Mouse (Mus musculus): Measurements from ENCODE around the gene Kif27. TPM values are rescaled to one million over a fixed set of nuclear protein-coding genes. Genes with fewer than 3 reads are reported as not detected.

Gene Kif27
- total and polyA plus RNA-seq, 2 experiments = under 0.01 TPM; not detected in 1

DNA sequence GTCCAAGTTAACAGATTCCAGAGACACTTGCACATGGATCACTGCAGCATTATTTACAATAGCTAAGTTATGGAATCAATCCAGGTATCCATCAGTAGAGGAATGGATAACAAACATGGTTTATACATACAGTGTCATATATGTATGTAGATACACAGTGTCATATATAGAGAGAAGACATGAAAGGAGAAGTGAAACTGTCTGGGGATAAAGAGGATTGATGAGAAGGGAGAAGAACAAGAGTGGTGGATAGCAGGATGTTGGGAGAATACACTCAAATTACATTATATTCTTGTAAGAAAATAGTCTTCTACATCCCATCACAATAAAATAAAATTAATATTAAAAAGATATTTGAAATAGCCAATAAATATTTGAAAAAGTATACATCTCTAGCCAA lies 5.9 kb downstream of the Kif27 start:
- Histone ChIP-seq H3K27ac (replicated peaks; ENCODE audit: insufficient read depth, low read depth, low read length) (no peak overlapping the region), H3K4me3 (ENCODE audit: insufficient read depth, low read depth, low read length) (no peak overlapping the region), H3K79me2 (ENCODE audit: control insufficient read depth, insufficient read depth, low read length) (no peaks in the 10 kb centered on the region), H3K4me1 (ENCODE audit: control insufficient read depth, insufficient read depth, low read length) (no peaks in the 10 kb centered on the region), H3K36me3 (ENCODE audit: control insufficient read depth, insufficient read depth, low read length) (no peaks in the 10 kb centered on the region), H3K9ac (ENCODE audit: low read depth, low read length) (no peak overlapping the region), H3K27me3 (ENCODE audit: control insufficient read depth, insufficient read depth, low read length) (no peaks in the 10 kb centered on the region)
- TF ChIP-seq CTCF (IDR thresholded peaks at IDR 0.05; ENCODE audit: low read depth, low read length) (no peak), POLR2A (IDR thresholded peaks at IDR 0.05; ENCODE audit: extremely low read depth, insufficient read depth, low read length) (no peak)
- DNase-seq (ENCODE audit: extremely low read depth, low read depth, low spot score) = no peak

GRCm38 (mm10) chr13:58350606-58351005 lies 8.3 kb downstream of the Kif27 start:
- Histone ChIP-seq H3K4me1 (ENCODE audit: control insufficient read depth, insufficient read depth, low read length) (no peaks in the 10 kb centered on the region), H3K27ac (replicated peaks; ENCODE audit: insufficient read depth, low read depth, low read length) (no peak overlapping the region), H3K4me3 (ENCODE audit: insufficient read depth, low read depth, low read length) (no peak overlapping the region), H3K36me3 (ENCODE audit: control insufficient read depth, insufficient read depth, low read length) (no peaks in the 10 kb centered on the region), H3K9ac (ENCODE audit: low read depth, low read length) (no peak overlapping the region), H3K79me2 (ENCODE audit: control insufficient read depth, insufficient read depth, low read length) (no peaks in the 10 kb centered on the region), H3K27me3 (ENCODE audit: control insufficient read depth, insufficient read depth, low read length) (no peaks in the 10 kb centered on the region)
- 23% methylated on average over 4 of the region's 4 CpGs for WGBS
- TF ChIP-seq CTCF (IDR thresholded peaks at IDR 0.05; ENCODE audit: low read depth, low read length) (no peak), POLR2A (IDR thresholded peaks at IDR 0.05; ENCODE audit: extremely low read depth, insufficient read depth, low read length) (no peak)
- DNase-seq (ENCODE audit: extremely low read depth, low read depth, low spot score) = peak; percentile 41

DNA sequence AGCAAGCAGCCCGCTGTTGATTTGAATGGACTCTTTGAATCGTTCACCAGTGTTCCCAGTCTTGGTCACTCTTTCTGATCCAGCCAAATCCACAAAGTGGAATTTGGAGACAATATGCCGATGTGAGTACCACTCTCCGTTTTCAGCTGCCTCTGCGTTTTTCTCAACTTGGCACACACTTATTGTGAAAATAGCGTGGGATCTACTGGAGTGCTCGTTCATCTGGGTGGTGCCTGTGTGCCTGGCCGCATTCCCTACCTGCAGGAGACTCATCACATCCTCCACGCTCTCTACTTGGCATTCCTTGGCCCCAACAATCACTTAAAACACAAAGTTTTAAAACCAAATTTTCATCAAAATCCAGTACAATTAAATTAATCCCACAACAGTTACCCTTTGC lies 14.4 kb downstream of the Kif27 start:
- TF ChIP-seq POLR2A (IDR thresholded peaks at IDR 0.05; ENCODE audit: extremely low read depth, insufficient read depth, low read length) (no peak), CTCF (IDR thresholded peaks at IDR 0.05; ENCODE audit: low read depth, low read length) (no peak)
- Histone ChIP-seq H3K4me1 (ENCODE audit: control insufficient read depth, insufficient read depth, low read length) (no peaks in the 10 kb centered on the region), H3K79me2 (ENCODE audit: control insufficient read depth, insufficient read depth, low read length) (no peaks in the 10 kb centered on the region), H3K27ac (replicated peaks; ENCODE audit: insufficient read depth, low read depth, low read length) (no peak overlapping the region), H3K4me3 (ENCODE audit: insufficient read depth, low read depth, low read length) (no peak overlapping the region), H3K9ac (ENCODE audit: low read depth, low read length) (no peak overlapping the region), H3K36me3 (ENCODE audit: control insufficient read depth, insufficient read depth, low read length) (no peaks in the 10 kb centered on the region), H3K27me3 (ENCODE audit: control insufficient read depth, insufficient read depth, low read length) (no peaks in the 10 kb centered on the region)
- DNase-seq (ENCODE audit: extremely low read depth, low read depth, low spot score) = no peak
- 87% methylated on average over 9 of the region's 9 CpGs for WGBS

DNA sequence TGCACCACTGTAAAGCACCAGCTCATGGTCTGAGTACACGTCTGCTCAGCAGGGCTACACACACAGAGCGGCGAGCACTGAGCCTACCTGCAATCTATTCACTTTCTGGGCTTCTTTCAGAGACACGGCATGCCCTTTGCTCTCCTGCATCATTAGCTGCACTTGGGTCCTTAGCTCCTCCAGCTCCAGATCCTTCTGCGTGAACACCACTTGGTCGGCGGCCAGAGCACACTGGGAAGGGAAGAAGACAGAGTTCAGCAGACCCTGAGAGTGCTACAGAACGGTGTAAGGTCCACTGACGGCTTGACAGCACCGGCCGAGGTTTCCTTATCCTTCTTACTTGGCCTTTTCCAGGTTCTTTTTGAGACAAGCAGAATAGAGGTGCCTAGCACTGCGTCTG lies 21.5 kb downstream of the Kif27 start:
- no peaks in the 10 kb centered on the region for H3K4me1 ChIP-seq (ENCODE audit: control insufficient read depth, insufficient read depth, low read length)
- no peaks in the 10 kb centered on the region for H3K36me3 ChIP-seq (ENCODE audit: control insufficient read depth, insufficient read depth, low read length)
- no peak overlapping the region for H3K4me3 ChIP-seq (ENCODE audit: insufficient read depth, low read depth, low read length)
- no peak for DNase-seq (ENCODE audit: extremely low read depth, low read depth, low spot score)
- no peaks in the 10 kb centered on the region for H3K27me3 ChIP-seq (ENCODE audit: control insufficient read depth, insufficient read depth, low read length)
- H3K79me2 ChIP-seq (ENCODE audit: control insufficient read depth, insufficient read depth, low read length) = no peaks in the 10 kb centered on the region
- no peak overlapping the region for H3K9ac ChIP-seq (ENCODE audit: low read depth, low read length)
- WGBS = 83% methylated on average over 12 of the region's 12 CpGs
- H3K27ac ChIP-seq (replicated peaks; ENCODE audit: insufficient read depth, low read depth, low read length) = no peak overlapping the region
- TF ChIP-seq POLR2A (IDR thresholded peaks at IDR 0.05; ENCODE audit: extremely low read depth, insufficient read depth, low read length) = no peak
- no peak for TF ChIP-seq CTCF (IDR thresholded peaks at IDR 0.05; ENCODE audit: low read depth, low read length)

DNA sequence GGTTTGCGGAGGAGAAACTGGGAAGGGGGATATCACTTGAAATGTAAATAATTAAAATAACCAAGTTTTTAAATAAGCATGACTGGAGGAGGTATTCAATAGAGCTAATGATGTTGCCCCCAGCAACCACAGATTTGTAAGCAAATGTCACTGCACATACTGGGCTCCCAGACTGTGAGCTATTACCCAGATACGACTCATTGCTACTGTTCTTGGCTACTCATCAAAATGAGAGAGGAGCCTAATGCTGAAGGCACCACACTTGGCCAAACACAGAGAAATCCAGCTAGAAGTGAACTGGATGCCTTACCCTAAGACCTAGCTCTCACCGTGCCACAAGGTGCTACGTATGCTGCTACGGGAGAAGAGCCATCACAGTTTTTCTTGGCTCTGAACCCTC lies 24.8 kb downstream of the Kif27 start:
- Histone ChIP-seq H3K9ac (ENCODE audit: low read depth, low read length) (no peak overlapping the region), H3K36me3 (ENCODE audit: control insufficient read depth, insufficient read depth, low read length) (no peaks in the 10 kb centered on the region), H3K27me3 (ENCODE audit: control insufficient read depth, insufficient read depth, low read length) (no peaks in the 10 kb centered on the region), H3K4me3 (ENCODE audit: insufficient read depth, low read depth, low read length) (no peak overlapping the region), H3K27ac (replicated peaks; ENCODE audit: insufficient read depth, low read depth, low read length) (no peak overlapping the region), H3K4me1 (ENCODE audit: control insufficient read depth, insufficient read depth, low read length) (no peaks in the 10 kb centered on the region), H3K79me2 (ENCODE audit: control insufficient read depth, insufficient read depth, low read length) (no peaks in the 10 kb centered on the region)
- DNase-seq (ENCODE audit: extremely low read depth, low read depth, low spot score) = no peak
- WGBS = 94% methylated on average over 5 of the region's 5 CpGs
- TF ChIP-seq CTCF (IDR thresholded peaks at IDR 0.05; ENCODE audit: low read depth, low read length) = no peak
- no peak for TF ChIP-seq POLR2A (IDR thresholded peaks at IDR 0.05; ENCODE audit: extremely low read depth, insufficient read depth, low read length)

- 69% methylated on average over 2 of the region's 2 CpGs for WGBS
- Histone ChIP-seq H3K79me2 (ENCODE audit: control insufficient read depth, insufficient read depth, low read length) (no peaks in the 10 kb centered on the region), H3K4me1 (ENCODE audit: control insufficient read depth, insufficient read depth, low read length) (no peaks in the 10 kb centered on the region), H3K27ac (replicated peaks; ENCODE audit: insufficient read depth, low read depth, low read length) (no peak overlapping the region), H3K27me3 (ENCODE audit: control insufficient read depth, insufficient read depth, low read length) (no peaks in the 10 kb centered on the region), H3K9ac (ENCODE audit: low read depth, low read length) (no peak overlapping the region), H3K36me3 (ENCODE audit: control insufficient read depth, insufficient read depth, low read length) (no peaks in the 10 kb centered on the region), H3K4me3 (ENCODE audit: insufficient read depth, low read depth, low read length) (no peak overlapping the region)
- no peak for TF ChIP-seq CTCF (IDR thresholded peaks at IDR 0.05; ENCODE audit: low read depth, low read length)
- TF ChIP-seq POLR2A (IDR thresholded peaks at IDR 0.05; ENCODE audit: extremely low read depth, insufficient read depth, low read length) = no peak
- DNase-seq (ENCODE audit: extremely low read depth, low read depth, low spot score) = no peak
Observed at GRCm38 (mm10) chr13:58317768-58318167, 41.2 kb downstream of the Kif27 start.
